Mouse (Mus musculus) brain, embryonic 14.5 days (tissue): ENCODE results near the gene Snx21.

Experiments
- CTCF ChIP-seq: fragments of 200-500 bp; IDR thresholded peaks from 2 replicates; pipeline ENCODE4 v1.5.1; 2012; ENCODE audit warnings: inconsistent platforms, mild to moderate bottlenecking, moderate library complexity, borderline replicate concordance; ENCODE audit not compliant: insufficient read depth, insufficient read length; ENCODE audit errors: extremely low read depth
- POLR2A ChIP-seq: fragments of 200-500 bp; IDR thresholded peaks from 2 replicates; pipeline ENCODE4 v1.6.1; 2012; ENCODE audit warnings: mild to moderate bottlenecking, inconsistent platforms, borderline replicate concordance; ENCODE audit not compliant: poor library complexity, insufficient read depth, insufficient read length, severe bottlenecking; ENCODE audit errors: extremely low read depth

- TF ChIP-seq CTCF (no peak), POLR2A (no peak)
These were observed 19.8 kb upstream of the Snx21 start for GRCm38 (mm10) chr2:164765841-164766240.
